Mouse (Mus musculus): Measurements from ENCODE around the gene Rnf6. TPM values are rescaled to one million over a fixed set of nuclear protein-coding genes. Genes with fewer than 3 reads are reported as not detected.
"Not testable (repeated sequence)": the region's sequence is repeated elsewhere in the genome, so short reads cannot be mapped to it uniquely, and the experiment has no call there.

The Rnf6 gene
- total RNA-seq, 2 experiments from 2014 or later = 22.8 to 24.1 TPM

DNA sequence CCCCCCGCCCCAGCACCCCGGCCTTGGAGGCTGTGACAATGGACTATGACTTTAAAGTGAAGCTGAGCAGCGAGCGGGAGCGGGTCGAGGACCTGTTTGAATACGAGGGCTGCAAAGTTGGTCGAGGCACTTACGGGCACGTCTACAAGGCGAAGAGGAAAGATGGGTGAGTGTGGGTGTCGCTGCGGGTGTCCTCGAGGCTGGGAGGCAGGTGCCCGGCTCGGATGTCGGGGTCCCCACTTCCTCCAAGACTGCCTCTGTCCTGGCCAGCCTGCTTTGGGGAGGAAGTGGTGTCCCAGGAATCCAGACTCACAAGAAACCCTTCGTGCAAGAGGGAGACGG lies 10.3 kb upstream of the Rnf6 start:
- DNase-seq = peak; percentile 39
- intact Hi-C loops (cut with DNase I) = loop anchor here (10.0 kb wide), 1 partner anchor 53 kb away; no protein-coding TSS in a partner anchor

GRCm38 (mm10) chr5:146230864-146231654 lies 9.7 kb upstream of the Rnf6 start, which contains the start of gene Cdk8:
Cdk8 (plus strand) TSS chr5:146231230.
- peak; percentile 94 for DNase-seq
- intact Hi-C loops (cut with DNase I) = loop anchor here (10.0 kb wide), 1 partner anchor 54 kb away; no protein-coding TSS in a partner anchor

DNA sequence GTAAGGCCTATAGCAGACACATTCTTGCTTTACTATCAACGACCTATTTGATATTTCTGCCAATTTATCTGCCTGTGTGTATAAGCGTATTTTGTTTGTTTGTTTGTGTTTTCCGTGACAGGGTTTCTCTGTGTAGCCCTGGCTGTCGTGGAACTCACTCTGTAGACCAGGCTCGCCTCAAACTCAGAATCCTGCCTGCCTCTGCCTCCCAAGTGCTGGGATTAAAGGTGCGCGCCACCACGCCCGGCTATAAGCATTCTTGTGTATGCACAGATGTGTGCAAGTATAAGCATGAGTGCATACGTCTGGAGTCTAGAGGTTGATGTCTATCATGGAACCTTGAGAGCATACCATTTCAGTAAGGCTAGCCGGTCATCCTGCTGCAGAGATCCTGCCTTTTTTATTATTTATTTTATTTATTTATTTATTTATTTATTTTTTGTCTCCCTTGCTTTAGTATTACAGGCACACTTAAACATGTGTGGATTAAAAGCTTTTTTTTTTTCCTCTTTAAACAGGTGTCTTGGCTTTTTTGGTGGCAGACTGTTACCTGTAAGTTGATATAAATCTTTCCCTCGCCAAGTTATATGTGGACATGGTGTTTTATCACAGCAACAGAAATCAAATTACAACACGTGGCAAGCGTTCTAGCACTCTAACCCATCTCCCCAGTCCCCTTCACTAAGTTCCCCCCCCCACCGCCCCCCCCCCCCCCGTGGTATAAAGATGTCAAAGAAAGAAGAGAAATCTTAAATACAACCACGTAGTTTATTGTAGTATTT lies 8.7 kb upstream of the Rnf6 start:
- no peak for DNase-seq
- intact Hi-C loops (cut with DNase I) = loop anchor here (10.0 kb wide), 1 partner anchor 55 kb away; no protein-coding TSS in a partner anchor

GRCm38 (mm10) chr5:146227496-146227895 lies 6.1 kb upstream of the Rnf6 start:
- intact Hi-C loops (cut with DNase I) = no loop called here
- no peak for DNase-seq

GRCm38 (mm10) chr5:146223786-146224185 lies 2.4 kb upstream of the Rnf6 start:
- DNase-seq = peak; percentile 12
- intact Hi-C loops (cut with DNase I) = no loop called here

DNA sequence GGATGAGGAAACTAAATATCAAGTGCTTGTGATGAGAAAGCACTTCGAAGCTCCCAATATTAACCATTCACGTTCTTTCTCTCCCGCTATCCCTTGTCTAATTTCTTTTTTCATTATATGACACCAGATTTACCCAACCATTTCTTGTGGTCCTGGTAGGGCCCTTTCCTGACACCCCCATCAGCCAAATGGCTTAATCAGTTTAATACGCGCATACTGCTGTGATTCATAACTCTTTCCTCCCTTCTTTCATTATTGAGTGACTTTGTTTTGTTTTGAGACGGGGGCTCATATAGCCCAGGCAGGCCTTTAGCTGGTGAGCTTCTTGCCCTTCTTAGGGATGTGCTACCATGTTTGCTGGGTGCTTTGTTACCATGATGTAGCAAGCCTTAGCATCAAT lies 367 bp upstream of the Rnf6 start:
- no peak for DNase-seq
- intact Hi-C loops (cut with DNase I) = no loop called here

GRCm38 (mm10) chr5:146220501-146220878 lies 865 bp downstream of the Rnf6 start:
- DNase-seq = no peak
- intact Hi-C loops (cut with DNase I) = no loop called here

GRCm38 (mm10) chr5:146205537-146205936 lies 15.8 kb downstream of the Rnf6 start:
- intact Hi-C loops (cut with DNase I) = no loop called here

GRCm38 (mm10) chr5:146203921-146204320 lies 17.4 kb downstream of the Rnf6 start:
- intact Hi-C loops (cut with DNase I) = no loop called here
- no peak for DNase-seq

More at GRCm38 (mm10) chr5:146205537-146205936, 15.8 kb downstream of the Rnf6 start:
- no peak for DNase-seq

DNA sequence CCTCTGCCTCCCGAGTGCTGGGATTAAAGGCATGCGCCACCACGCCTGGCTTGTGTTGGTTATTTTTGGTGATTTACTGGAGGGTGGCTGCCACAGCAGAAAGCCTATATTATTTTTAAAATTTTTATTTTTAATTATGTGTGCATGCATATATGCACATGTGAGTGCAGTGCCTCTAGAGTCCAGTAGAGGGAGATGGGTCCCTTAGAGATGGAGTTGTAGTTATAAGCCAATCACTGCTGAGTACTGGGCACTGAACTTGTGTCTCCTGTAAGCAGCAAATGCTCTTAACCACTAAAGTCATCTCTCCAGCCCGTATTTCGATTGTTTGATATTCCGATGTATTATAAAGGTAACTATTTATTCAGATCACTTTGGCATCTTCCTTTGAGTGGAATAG lies 20.8 kb downstream of the Rnf6 start:
- DNase-seq = no peak
- intact Hi-C loops (cut with DNase I) = no loop called here

DNA sequence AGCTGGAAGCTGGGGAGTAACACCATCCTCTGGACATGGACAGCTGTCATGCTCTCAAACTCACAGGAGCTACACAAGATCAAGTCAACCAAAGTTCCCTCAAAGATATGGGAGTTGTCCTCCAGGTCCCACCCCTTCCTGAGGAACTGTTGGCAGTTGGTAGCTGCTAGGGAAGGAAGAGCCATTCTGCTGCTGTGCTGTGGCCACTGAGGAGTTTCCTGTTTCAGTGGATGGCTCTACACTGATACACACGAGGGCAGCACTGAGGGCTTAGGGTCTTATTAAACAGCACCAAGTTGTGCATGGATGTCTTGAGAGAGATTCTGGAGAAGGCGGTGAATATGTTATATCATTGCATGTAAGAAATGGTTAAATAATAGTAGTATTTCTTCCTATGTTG lies 21.8 kb downstream of the Rnf6 start:
- DNase-seq = no peak
- intact Hi-C loops (cut with DNase I) = loop anchor here (10.0 kb wide), 1 partner anchor 265 kb away; no protein-coding TSS in a partner anchor

DNA sequence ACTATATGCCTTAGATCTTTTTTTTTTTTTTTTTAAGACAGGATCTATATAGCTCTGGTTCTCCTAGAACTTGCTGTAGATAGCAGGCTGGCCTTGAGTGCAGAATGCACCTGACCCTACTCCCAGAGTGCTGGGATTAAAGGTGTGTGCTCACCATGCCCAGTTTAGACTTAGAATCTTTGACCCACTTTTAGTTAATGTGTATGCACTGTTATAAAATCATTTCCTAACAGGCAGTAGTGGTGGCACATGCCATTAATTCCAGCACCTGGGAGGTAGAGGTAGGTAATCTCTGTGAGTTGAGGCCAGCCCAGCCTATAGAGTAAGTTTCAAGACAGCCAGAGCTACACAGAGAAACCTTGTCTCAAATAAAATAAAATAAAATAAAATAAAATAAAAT lies 22.3 kb downstream of the Rnf6 start:
- intact Hi-C loops (cut with DNase I) = loop anchor here (10.0 kb wide), 1 partner anchor 266 kb away; no protein-coding TSS in a partner anchor
- no peak for DNase-seq

- intact Hi-C loops (cut with DNase I) = loop anchor here (10.0 kb wide), 1 partner anchor 271 kb away; no protein-coding TSS in a partner anchor
- DNase-seq = no peak
Measured at GRCm38 (mm10) chr5:146193360-146193759, 28.0 kb downstream of the Rnf6 start.

DNA sequence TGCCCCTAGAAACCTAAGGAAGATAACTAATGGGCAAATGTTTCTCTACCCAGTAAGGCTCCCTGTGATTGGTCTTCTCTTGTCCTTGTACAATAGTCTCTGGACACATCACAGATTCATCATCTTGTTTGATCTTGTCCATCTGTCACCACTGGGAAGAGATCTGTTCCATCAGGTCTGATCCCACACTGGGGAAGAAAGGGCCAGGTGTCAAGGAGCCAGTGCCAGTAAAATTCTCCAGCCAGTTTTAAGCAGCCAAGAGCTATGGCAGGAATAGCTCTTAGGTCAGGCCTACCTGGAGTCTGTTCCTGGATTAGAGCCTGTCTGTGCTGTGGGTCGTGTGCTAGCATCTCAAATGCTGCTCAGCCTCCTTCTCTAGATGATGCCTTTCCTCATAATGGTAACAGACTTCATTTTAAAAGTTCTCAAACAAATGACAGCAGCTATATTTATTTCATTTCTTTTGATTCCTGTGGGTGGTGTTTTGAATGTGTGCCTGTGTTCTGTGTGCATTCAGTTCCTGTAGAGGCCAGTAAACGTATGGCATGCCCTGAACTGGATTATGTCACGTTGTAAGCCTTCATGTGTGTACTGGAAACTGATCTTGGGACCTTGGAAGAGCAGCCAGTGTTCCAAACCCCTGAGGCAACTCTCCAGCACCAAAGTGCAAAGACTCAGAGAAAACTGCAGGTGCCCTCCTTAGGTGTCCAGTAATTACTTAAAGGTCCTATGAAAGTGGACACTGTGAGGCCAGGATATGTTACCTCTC lies 30.7 kb downstream of the Rnf6 start:
- intact Hi-C loops (cut with DNase I) = loop anchor here (10.0 kb wide), 1 partner anchor 274 kb away; no protein-coding TSS in a partner anchor
- peak; percentile 6 for DNase-seq

DNA sequence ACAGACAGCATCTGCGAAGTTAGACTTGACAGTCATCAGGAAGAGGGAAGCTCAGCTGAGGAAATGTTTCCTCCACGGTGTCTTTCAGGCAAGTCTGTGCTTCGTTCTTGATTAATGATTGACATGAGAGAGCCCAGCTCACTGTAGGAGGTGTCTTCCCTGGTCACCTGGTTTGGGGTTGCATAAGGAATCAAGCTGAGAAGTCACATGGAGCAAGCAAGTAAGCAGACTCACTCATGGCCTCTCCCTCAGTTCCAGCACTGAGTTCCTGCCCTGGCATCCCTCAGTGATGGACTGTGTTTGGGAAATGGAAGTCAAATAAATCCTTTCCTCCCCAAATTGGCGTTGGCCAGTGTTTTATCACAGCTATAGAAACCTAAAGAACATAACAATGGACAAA lies 31.3 kb downstream of the Rnf6 start:
- no peak for DNase-seq
- intact Hi-C loops (cut with DNase I) = loop anchor here (10.0 kb wide), 1 partner anchor 275 kb away; no protein-coding TSS in a partner anchor

GRCm38 (mm10) chr5:146188712-146189111 lies 32.6 kb downstream of the Rnf6 start:
- intact Hi-C loops (cut with DNase I) = no loop called here
- peak; percentile 24 for DNase-seq

DNA sequence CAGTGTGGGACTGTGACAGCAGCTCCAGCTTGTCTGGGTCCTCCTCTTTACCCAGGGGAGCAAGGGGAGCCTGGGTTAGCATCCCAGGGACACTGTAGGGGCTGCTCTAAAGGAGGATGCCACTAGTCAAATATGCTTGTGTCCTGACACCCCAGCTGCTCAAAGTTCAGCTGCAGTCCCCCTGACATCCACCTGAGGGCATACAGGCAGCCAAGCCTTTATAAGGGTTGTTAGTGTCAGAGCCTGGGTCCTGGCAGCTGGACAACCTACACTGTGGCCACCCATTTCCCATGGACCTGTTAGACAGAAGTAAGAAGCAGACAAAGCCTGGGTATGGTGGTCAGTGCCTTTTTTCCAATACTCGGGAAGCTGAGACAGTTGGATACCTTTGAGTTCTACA lies 33.2 kb downstream of the Rnf6 start:
- no peak for DNase-seq
- intact Hi-C loops (cut with DNase I) = no loop called here

GRCm38 (mm10) chr5:146187441-146187840 lies 33.9 kb downstream of the Rnf6 start:
- intact Hi-C loops (cut with DNase I) = not testable (repeated sequence)
- peak; percentile 59 for DNase-seq

DNA sequence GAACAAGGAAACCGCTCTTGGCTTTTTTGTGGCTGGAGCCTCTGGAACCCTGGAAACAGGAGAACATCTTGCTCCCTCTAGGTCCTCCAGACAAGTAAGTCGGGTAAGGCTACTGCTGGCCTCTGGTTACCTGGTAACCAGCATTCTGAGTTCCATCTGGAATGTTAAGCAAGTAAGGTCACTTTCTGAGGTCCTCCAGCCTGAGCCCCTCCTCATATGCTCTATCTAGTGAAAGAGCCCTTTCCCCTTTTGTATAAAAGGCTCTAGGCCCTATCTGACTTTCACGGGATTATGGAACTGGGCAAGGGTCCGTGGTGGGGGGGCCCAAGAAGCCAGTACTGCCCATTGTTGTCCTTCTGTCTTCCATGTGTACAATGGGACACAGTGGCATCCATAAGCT lies 36.2 kb downstream of the Rnf6 start, which contains the start of gene 1700001J03Rik:
TSS of gene 1700001J03Rik (minus strand) at position 101 of the 400 bp plus-strand sequence.
- intact Hi-C loops (cut with DNase I); DNase-seq: not testable (repeated sequence)

DNA sequence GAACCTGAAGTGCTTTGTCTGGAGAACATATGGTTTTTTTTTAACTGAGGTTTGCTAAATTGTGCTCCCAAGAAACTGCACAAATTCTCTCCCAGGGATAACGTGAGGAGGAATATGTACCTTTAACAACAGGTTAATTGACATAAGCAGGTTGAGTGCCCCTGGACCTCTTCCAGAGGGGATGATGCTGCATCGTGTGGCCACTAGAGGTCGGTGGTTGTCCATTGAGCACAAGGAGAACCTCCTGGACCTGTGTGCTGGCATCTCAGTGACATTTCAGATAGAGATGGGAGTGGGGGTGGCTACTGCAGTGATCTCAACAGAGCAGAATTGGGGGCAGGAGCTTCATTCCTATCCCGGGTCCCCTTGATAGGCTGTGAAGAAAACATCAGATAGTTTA lies 48.6 kb downstream of the Rnf6 start:
- peak; percentile 13 for DNase-seq
- intact Hi-C loops (cut with DNase I) = not testable (repeated sequence)
